10 mouse cellular contexts compared by ENCODE assay signal in genomic region chr7:70325381-70325780, GRCm38 (mm10). TPM values are rescaled to one million over a fixed set of nuclear protein-coding genes. Genes with fewer than 3 reads are reported as not detected.
DNase-seq lines count a peak whose midpoint lies in the region; ATAC-seq and TF ChIP-seq lines count a peak whose summit lies in the region.
"Had no signal": no experiment of that assay in that cellular context is flagged by ENCODE, and none has a peak within 500 bp of the region (broad histone marks: within the 10 kb centered on the region; RNA-seq: fewer than 3 reads in every experiment).

No protein-coding gene starts in this region.

- no peaks in the 10 kb centered on the region for H3K9me3 ChIP-seq in hindbrain, embryonic 14.5 days (ENCODE audit: control insufficient read depth, low read length)
- no peaks in the 10 kb centered on the region for H3K9me3 ChIP-seq in neural tube, embryonic 12.5 days
- H3K9me3 ChIP-seq: liver, embryonic 13.5 days had no signal

- WGBS in kidney, adult 2 months = 25% methylated on average over 18 of the region's 18 CpGs
- under 1% methylated on average over 18 of the region's 18 CpGs for WGBS in hindbrain, embryonic 14.5 days
- under 1% methylated on average over 18 of the region's 18 CpGs for WGBS in neural tube, embryonic 12.5 days

- H3K4me1 ChIP-seq in kidney, adult 2 months (ENCODE audit: control insufficient read depth, insufficient read depth, low read length) = no peaks in the 10 kb centered on the region
- H3K4me1 ChIP-seq in hindbrain, embryonic 14.5 days (replicated peaks; ENCODE audit: control insufficient read depth, insufficient read depth, low read length) = no peaks in the 10 kb centered on the region; the same call in 1 of the 2 replicates
- H3K4me1 ChIP-seq in neural tube, embryonic 12.5 days = peaks cover 6% of the 10 kb centered on the region; the same call in 1 of the 2 replicates
- H3K4me1 ChIP-seq: liver, embryonic 13.5 days had no signal

- TF ChIP-seq CTCF in kidney, adult 2 months (conservative IDR thresholded peaks at IDR 0.05; ENCODE audit: insufficient read depth, insufficient read length, low read depth, low read length) = no peak

- no peak for DNase-seq in kidney, adult 2 months
- no peak for DNase-seq in kidney, adult 18-20 months
- DNase-seq in embryo, embryonic 10.5 days (ENCODE audit: low spot score) = peak; percentile 75
- DNase-seq in hindbrain, embryonic 14.5 days (ENCODE audit: low spot score) = peak; percentile 24
- DNase-seq in cerebellum, adult 9-10 months = no peak
- DNase-seq in spleen, adult 12 weeks (ENCODE audit: low spot score) = no peak
- no peak for DNase-seq in T-cell, adult 2 months (ENCODE audit: low spot score)
- DNase-seq: cerebellum, adult 2 months; liver, embryonic 13.5 days had no signal

- no peak overlapping the region for H3K27ac ChIP-seq in kidney, adult 2 months (ENCODE audit: insufficient read depth, low read depth, low read length)
- peak overlapping the region; percentile 51; the same call in 1 of the 2 replicates for H3K27ac ChIP-seq in hindbrain, embryonic 14.5 days
- H3K27ac ChIP-seq in neural tube, embryonic 12.5 days = no peak overlapping the region
- H3K27ac ChIP-seq: liver, embryonic 13.5 days had no signal

- H3K4me3 ChIP-seq in kidney, adult 2 months (ENCODE audit: insufficient read depth, low read depth, low read length) = peak overlapping the region; percentile 0; the same call in 1 of the 2 replicates
- no peak overlapping the region for H3K4me3 ChIP-seq in hindbrain, embryonic 14.5 days (replicated peaks; ENCODE audit: low read length)
- peak overlapping the region; percentile 9; the same call in 1 of the 2 replicates for H3K4me3 ChIP-seq in neural tube, embryonic 12.5 days
- H3K4me3 ChIP-seq: liver, embryonic 13.5 days had no signal

- TF ChIP-seq POLR2A in kidney, adult 2 months (IDR thresholded peaks at IDR 0.05; ENCODE audit: low read depth, low read length) = no peak

- peak overlapping the region; percentile 37 for H3K4me2 ChIP-seq in hindbrain, embryonic 14.5 days (replicated peaks)
- H3K4me2 ChIP-seq in neural tube, embryonic 12.5 days (replicated peaks) = peak overlapping the region; percentile 39
- H3K4me2 ChIP-seq: liver, embryonic 13.5 days had no signal

- no peaks in the 10 kb centered on the region for H3K27me3 ChIP-seq in kidney, adult 2 months (replicated peaks; ENCODE audit: control insufficient read depth, insufficient read depth, low read length)
- H3K27me3 ChIP-seq in hindbrain, embryonic 14.5 days (ENCODE audit: control insufficient read depth, insufficient read depth, low read length) = peaks cover 93% of the 10 kb centered on the region
- peaks cover 81% of the 10 kb centered on the region for H3K27me3 ChIP-seq in neural tube, embryonic 12.5 days (replicated peaks)

- no peak for ATAC-seq in hindbrain, embryonic 14.5 days (ENCODE audit: low FRiP score)
- no peak for ATAC-seq in neural tube, embryonic 12.5 days (ENCODE audit: low FRiP score, low read depth)

- H3K9ac ChIP-seq in hindbrain, embryonic 14.5 days = peak overlapping the region; percentile 28; the same call in 1 of the 2 replicates
- H3K9ac ChIP-seq in neural tube, embryonic 12.5 days = no peak overlapping the region
- H3K9ac ChIP-seq: liver, embryonic 13.5 days had no signal

- no peaks in the 10 kb centered on the region for H3K36me3 ChIP-seq in kidney, adult 2 months (ENCODE audit: control insufficient read depth, insufficient read depth, low read length)
- H3K36me3 ChIP-seq in hindbrain, embryonic 14.5 days (replicated peaks; ENCODE audit: control insufficient read depth, insufficient read depth) = no peaks in the 10 kb centered on the region
- no peaks in the 10 kb centered on the region for H3K36me3 ChIP-seq in neural tube, embryonic 12.5 days
- H3K36me3 ChIP-seq: liver, embryonic 13.5 days had no signal

RNA-seq across cellular contexts. Expression of gene Nr2f2, which starts 41.2 kb away (rescaled TPM):
- polyA plus RNA-seq in kidney, adult 2 months (2012; rRNA removed) = 193 and 288 TPM in 2 replicates
- 105 and 127 TPM in 2 replicates for polyA plus RNA-seq in hindbrain, embryonic 14.5 days (2014; fragmentation: Nextera tagmentation; extraction: Ambion mirVana)
- polyA plus RNA-seq in neural tube, embryonic 12.5 days (2016; fragmentation: Nextera tagmentation; extraction: Ambion mirVana) = 101 and 103 TPM in 2 replicates

Comparison
In these comparisons a context has a peak if more than half of its experiments do, and no peak if none do; other contexts are left out.
1. DNase-seq: peak in embryo, embryonic 10.5 days (single experiment) and hindbrain, embryonic 14.5 days (single experiment); none in kidney, adult 2 months (single experiment), kidney, adult 18-20 months (single experiment), cerebellum, adult 9-10 months (single experiment), spleen, adult 12 weeks (single experiment) and T-cell, adult 2 months (single experiment).